Mouse (Mus musculus) myocyte (in vitro differentiated cells): ENCODE data around the gene Cnot10. TPM values are rescaled to one million over a fixed set of nuclear protein-coding genes. Genes with fewer than 3 reads are reported as not detected.

Source experiments
- H3K27me3 ChIP-seq: one replicate; pipeline ENCODE4 v1.6.1; 2011; ENCODE audit not compliant: control insufficient read depth, insufficient read depth, insufficient read length
- H3K36me3 ChIP-seq: one replicate; pipeline ENCODE4 v1.6.1; 2011; ENCODE audit not compliant: control insufficient read depth, insufficient read depth
- H3K4me2 ChIP-seq: one replicate; pipeline ENCODE4 v1.6.1; 2011; ENCODE audit warnings: low read depth, control low read depth
- H3K4me3 ChIP-seq: one replicate; pipeline ENCODE4 v1.5.1; 2011; ENCODE audit warnings: mild to moderate bottlenecking, control low read depth, moderate library complexity
- H3K79me2 ChIP-seq: one replicate; pipeline ENCODE4 v1.6.1; 2011; ENCODE audit not compliant: control insufficient read depth, insufficient read depth
- H3ac ChIP-seq: one replicate; pipeline ENCODE4 v1.6.1; 2011; ENCODE audit not compliant: control insufficient read depth, insufficient read length
- CEBPB ChIP-seq: IDR thresholded peaks from 2 replicates; pipeline ENCODE4 v1.6.1; 2011; ENCODE audit warnings: mild to moderate bottlenecking, moderate library complexity; ENCODE audit not compliant: poor library complexity, insufficient read depth, severe bottlenecking
- E2F4 ChIP-seq: IDR thresholded peaks from one replicate; pipeline ENCODE4 v1.6.1; 2011; ENCODE audit warnings: mild to moderate bottlenecking, control low read depth, moderate library complexity; ENCODE audit not compliant: insufficient read depth
- MAX ChIP-seq: IDR thresholded peaks from one replicate; pipeline ENCODE4 v1.6.1; 2011; ENCODE audit warnings: low read depth, mild to moderate bottlenecking, control low read depth
- MYOD1 ChIP-seq, 3 experiments: IDR thresholded peaks; one replicate each; pipeline ENCODE4 v1.6.1; 2011; ENCODE audit warnings: control low read depth in 2 of 3, low read depth in 2 of 3, mild to moderate bottlenecking in 2 of 3, moderate library complexity in 1 of 3; ENCODE audit not compliant: insufficient read length in 2 of 3, control insufficient read depth in 1 of 3
- MYOG ChIP-seq, 3 experiments: IDR thresholded peaks; one replicate each; pipeline ENCODE4 v1.6.1; 2011; ENCODE audit warnings: control low read depth in 2 of 3, low read depth in 2 of 3, mild to moderate bottlenecking in 2 of 3; ENCODE audit not compliant: insufficient read length in 2 of 3, control insufficient read depth in 1 of 3, insufficient read depth in 1 of 3
- POLR2A ChIP-seq: IDR thresholded peaks from one replicate; pipeline ENCODE4 v1.6.1; 2011; ENCODE audit warnings: low read depth, mild to moderate bottlenecking, control low read depth, moderate library complexity; ENCODE audit not compliant: insufficient read length
- POLR2AphosphoS2 ChIP-seq: IDR thresholded peaks from one replicate; pipeline ENCODE4 v1.6.1; 2011; ENCODE audit warnings: low read depth, control low read depth; ENCODE audit not compliant: insufficient read length
- REST ChIP-seq: IDR thresholded peaks from one replicate; pipeline ENCODE4 v1.6.1; 2011; ENCODE audit warnings: mild to moderate bottlenecking, control low read depth, moderate library complexity; ENCODE audit not compliant: insufficient read depth, insufficient read length
- SRF ChIP-seq: IDR thresholded peaks from one replicate; pipeline ENCODE4 v1.6.1; 2011; ENCODE audit warnings: low read depth; ENCODE audit not compliant: control insufficient read depth, insufficient read length
- TCF12 ChIP-seq: IDR thresholded peaks from one replicate; pipeline ENCODE4 v1.6.1; 2011; ENCODE audit warnings: mild to moderate bottlenecking, control low read depth; ENCODE audit not compliant: poor library complexity, insufficient read depth, severe bottlenecking
- TCF3 ChIP-seq: IDR thresholded peaks from one replicate; pipeline ENCODE4 v1.6.1; 2011; ENCODE audit warnings: low read depth, control low read depth; ENCODE audit not compliant: insufficient read length
- USF1 ChIP-seq: IDR thresholded peaks from one replicate; pipeline ENCODE4 v1.6.1; 2011; ENCODE audit warnings: low read depth, mild to moderate bottlenecking, control low read depth, moderate library complexity
- polyA plus RNA-seq: library from polyadenylated mRNA; unstranded; fragments of >200 nt; fragmentation: generic; extraction: Trizol; gene quantifications from one replicate; pipeline ENCODE4 v1.2.1, GENCODE M21; 2012; ENCODE audit warnings: missing spikeins

The Cnot10 gene
- polyA plus RNA-seq, 1 experiment: 29.1 TPM

DNA sequence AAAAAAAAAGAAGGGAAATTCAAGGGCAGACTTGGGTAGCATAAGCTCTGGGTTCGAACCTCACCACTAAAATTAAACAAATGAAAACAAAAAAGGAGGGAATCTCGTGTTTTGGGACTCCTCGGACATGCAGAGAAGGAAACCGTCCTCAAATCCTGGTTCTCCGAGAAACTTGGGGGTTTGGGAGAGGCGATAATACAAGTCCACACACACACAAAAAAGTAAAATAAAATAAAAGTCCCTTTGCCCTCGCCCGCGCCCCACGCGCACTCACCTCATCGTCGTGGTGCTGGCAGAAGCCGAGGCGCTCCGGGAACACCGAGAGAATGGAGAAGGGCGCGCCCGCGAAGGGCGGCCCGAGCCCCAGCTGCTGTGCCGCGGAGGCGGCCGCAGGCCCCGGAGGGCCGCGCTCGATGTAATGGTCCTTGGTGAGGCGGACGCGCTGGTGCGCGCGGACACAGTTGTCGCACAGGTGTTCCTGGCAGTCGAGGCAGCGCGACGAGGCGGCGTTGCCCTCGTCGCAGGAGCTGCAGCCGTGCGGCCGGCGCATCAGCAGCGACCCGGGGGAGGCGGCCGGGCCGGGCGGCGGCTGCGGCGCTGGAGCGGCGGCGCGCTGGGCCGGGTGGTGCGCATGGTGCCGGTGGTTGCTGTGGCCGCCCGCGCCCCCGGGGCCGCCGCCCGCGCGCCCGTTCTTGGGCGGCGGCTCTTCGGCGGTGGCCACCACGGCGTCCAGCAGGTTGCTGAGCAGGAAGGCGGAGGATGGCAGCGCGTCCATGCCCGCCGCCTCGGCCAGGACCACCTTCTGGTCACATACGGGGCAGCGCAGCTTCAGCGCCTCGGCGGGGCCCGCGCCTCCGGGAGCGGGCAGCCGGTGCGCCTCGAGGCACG is 77.7 kb downstream of the Cnot10 start:
- no peak overlapping the region for H3K4me3 ChIP-seq
- no peaks in the 10 kb centered on the region for H3K79me2 ChIP-seq
- H3ac ChIP-seq: no peak overlapping the region
- peaks cover 58% of the 10 kb centered on the region for H3K27me3 ChIP-seq
- TF ChIP-seq MYOG (IDR thresholded peaks at IDR 0.05; ENCODE audit: control insufficient read depth in 1 of 3, insufficient read depth in 1 of 3, insufficient read length in 2 of 3, low read depth in 2 of 3) (peak in 1 of 3 experiments; percentile 37), MYOD1 (IDR thresholded peaks at IDR 0.05; ENCODE audit: control insufficient read depth in 1 of 3, insufficient read length in 2 of 3, low read depth in 2 of 3) (no peak), REST (no peak)
- H3K36me3 ChIP-seq: no peaks in the 10 kb centered on the region
- no peak overlapping the region for H3K4me2 ChIP-seq

DNA sequence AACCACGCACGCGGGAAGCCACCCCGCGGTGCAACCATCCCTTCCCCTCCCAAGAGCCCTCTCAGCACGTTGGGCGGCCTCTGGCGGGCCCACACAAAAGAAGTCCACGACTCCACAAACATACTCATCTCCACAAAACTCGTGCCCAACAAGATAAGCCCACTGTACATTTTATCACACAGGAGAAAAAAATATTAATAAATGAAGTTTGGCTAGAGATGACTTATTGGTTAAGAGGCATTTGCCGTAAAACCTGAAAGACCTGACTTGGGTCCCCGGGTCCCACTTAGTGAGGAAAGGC is 78.4 kb downstream of the Cnot10 start:
- no peak overlapping the region for H3ac ChIP-seq
- H3K27me3 ChIP-seq: peaks cover 60% of the 10 kb centered on the region
- no peak overlapping the region for H3K4me2 ChIP-seq
- H3K79me2 ChIP-seq: no peaks in the 10 kb centered on the region
- TF ChIP-seq MYOG (IDR thresholded peaks at IDR 0.05; ENCODE audit: control insufficient read depth in 1 of 3, insufficient read depth in 1 of 3, insufficient read length in 2 of 3, low read depth in 2 of 3) (no peak), MYOD1 (IDR thresholded peaks at IDR 0.05; ENCODE audit: control insufficient read depth in 1 of 3, insufficient read length in 2 of 3, low read depth in 2 of 3) (no peak), E2F4 (no peak), CEBPB (no peak), USF1 (no peak), TCF3 (no peak), POLR2A (no peak), TCF12 (no peak), POLR2AphosphoS2 (no peak), SRF (no peak)
- H3K4me3 ChIP-seq: no peak overlapping the region
- H3K36me3 ChIP-seq: no peaks in the 10 kb centered on the region

DNA sequence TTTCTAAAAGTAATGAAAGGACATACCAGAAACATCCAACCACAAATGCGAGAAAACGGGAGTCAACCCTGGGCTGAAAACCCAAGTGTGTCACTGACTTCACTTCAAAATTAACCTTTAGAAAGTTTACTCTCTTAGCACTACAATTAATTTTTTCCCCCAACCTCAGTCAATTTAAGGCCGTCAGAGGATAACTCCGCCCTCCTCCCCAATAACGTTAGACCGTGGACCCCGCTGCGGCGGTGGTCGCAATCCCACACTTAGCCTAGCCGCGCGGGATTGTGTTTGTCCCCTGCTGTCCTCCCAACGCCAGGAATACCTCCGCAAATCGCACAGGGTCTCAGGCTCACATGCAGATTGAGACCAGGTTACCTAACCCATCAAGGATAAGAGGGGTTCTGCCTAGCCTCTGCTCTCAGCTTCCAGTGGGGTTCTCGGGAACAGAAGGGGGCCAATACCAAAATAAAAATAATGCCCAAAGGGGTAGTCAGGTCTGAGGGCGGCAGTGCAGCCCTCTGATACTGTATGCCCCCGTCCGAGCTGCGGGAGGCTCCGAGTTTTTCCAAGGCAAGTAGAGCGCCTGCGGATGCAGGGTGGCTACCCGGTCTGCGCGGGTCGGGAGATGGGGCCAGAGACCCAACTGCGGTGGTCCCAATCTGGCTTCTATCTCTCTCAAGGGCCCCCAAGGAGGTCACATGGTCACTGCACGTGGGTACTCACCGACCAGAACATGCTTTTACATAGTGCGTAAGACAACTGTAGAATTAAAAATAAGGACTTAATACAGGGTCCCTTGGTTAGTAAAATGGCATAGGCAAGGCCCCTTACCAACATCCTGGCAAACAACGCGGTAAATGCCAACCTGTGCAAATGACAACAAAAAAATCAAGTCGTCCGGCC is 79.0 kb downstream of the Cnot10 start:
- no peak overlapping the region for H3K4me2 ChIP-seq
- H3K27me3 ChIP-seq: peaks cover 66% of the 10 kb centered on the region

DNA sequence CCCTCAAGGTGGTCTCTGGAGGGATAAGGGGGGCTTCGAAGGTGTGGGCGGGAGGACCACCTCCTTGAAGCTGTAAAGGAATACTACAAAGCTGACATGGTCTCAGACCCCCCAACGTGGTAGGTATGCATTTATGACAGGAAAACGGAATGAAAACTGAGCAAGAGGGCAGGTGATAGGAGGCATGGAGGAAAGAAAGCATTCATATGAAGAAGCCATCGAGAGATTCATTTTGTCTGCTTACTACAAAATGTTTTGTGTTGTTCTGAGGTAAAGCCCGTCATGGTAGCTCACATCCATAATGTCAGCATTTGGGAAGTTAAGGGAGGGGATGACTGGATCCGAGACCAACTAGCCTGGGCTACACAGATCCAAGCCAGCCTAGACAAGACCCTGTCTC is 79.8 kb downstream of the Cnot10 start:
- no peaks in the 10 kb centered on the region for H3K79me2 ChIP-seq
- peaks cover 69% of the 10 kb centered on the region for H3K27me3 ChIP-seq
- no peak for TF ChIP-seq MYOG (IDR thresholded peaks at IDR 0.05; ENCODE audit: control insufficient read depth in 1 of 3, insufficient read depth in 1 of 3, insufficient read length in 2 of 3, low read depth in 2 of 3)
- TF ChIP-seq TCF3: no peak
- TF ChIP-seq REST: no peak
- TF ChIP-seq TCF12: no peak
- no peak for TF ChIP-seq E2F4
- no peak for TF ChIP-seq CEBPB
- no peak for TF ChIP-seq SRF
- no peak for TF ChIP-seq POLR2AphosphoS2
- TF ChIP-seq MYOD1 (IDR thresholded peaks at IDR 0.05; ENCODE audit: control insufficient read depth in 1 of 3, insufficient read length in 2 of 3, low read depth in 2 of 3): no peak
- no peak for TF ChIP-seq POLR2A
- TF ChIP-seq USF1: no peak
- no peak for TF ChIP-seq MAX
- H3K36me3 ChIP-seq: no peaks in the 10 kb centered on the region
- H3ac ChIP-seq: no peak overlapping the region
- H3K4me2 ChIP-seq: no peak overlapping the region
- H3K4me3 ChIP-seq: no peak overlapping the region

More for the DNA sequence above, 79.0 kb downstream of the Cnot10 start:
- TF ChIP-seq TCF12 (no peak), TCF3 (no peak), MYOD1 (IDR thresholded peaks at IDR 0.05; ENCODE audit: control insufficient read depth in 1 of 3, insufficient read length in 2 of 3, low read depth in 2 of 3) (no peak), REST (no peak), MAX (no peak), MYOG (IDR thresholded peaks at IDR 0.05; ENCODE audit: control insufficient read depth in 1 of 3, insufficient read depth in 1 of 3, insufficient read length in 2 of 3, low read depth in 2 of 3) (no peak), SRF (no peak)
- Histone ChIP-seq H3K4me3 (no peak overlapping the region), H3K79me2 (no peaks in the 10 kb centered on the region), H3ac (no peak overlapping the region), H3K36me3 (no peaks in the 10 kb centered on the region)
